Comparison of ENCODE assay signal across 8 mouse cellular contexts in the genomic region with DNA sequence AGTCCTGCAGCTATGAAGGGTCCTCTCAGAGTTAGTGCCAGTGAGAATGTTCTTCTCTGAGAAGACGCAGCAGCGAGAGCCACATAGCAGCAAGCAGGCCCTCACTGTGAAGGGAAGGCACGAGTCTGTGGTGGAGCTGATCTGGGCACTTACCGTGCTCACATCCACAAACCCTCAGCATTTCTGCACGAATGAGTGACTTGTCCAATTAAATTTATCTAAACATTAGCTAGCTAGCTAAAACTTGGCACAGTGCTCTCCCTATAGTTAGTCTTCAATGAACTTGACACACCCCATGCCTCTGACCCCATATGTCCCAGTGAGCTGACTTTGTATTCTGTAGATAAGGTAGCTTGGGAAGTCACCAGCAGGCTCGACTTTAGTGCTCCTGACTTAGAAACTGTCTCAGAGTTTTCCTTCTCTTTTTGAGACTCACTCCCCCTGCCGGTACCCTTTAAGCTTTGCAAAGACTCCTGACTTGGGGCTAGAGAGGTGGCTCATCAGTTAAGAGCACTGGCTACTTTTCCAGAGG. TPM values are rescaled to one million over a fixed set of nuclear protein-coding genes. Genes with fewer than 3 reads are reported as not detected.
DNase-seq lines count a peak whose midpoint lies in the region; ATAC-seq and TF ChIP-seq lines count a peak whose summit lies in the region.
"Had no signal": no experiment of that assay in that cellular context is flagged by ENCODE, and none has a peak within 500 bp of the region (broad histone marks: within the 10 kb centered on the region; RNA-seq: fewer than 3 reads in every experiment).

No protein-coding gene starts in this region.

- no peaks in the 10 kb centered on the region for H3K27me3 ChIP-seq in intestine, embryonic 16.5 days (replicated peaks; ENCODE audit: control insufficient read depth, insufficient read depth, low read length)
- no peaks in the 10 kb centered on the region for H3K27me3 ChIP-seq in liver, postnatal 0 days (ENCODE audit: insufficient read depth, low read length)
- no peaks in the 10 kb centered on the region for H3K27me3 ChIP-seq in forebrain, embryonic 11.5 days (ENCODE audit: control insufficient read depth, insufficient read depth, low read length)
- H3K27me3 ChIP-seq: midbrain, embryonic 12.5 days had no signal

- peak overlapping the region; percentile 74 for H3K27ac ChIP-seq in intestine, embryonic 16.5 days (ENCODE audit: low read length)
- H3K27ac ChIP-seq in liver, postnatal 0 days (ENCODE audit: low read depth) = peak overlapping the region; percentile 34; the same call in 1 of the 2 replicates
- H3K27ac ChIP-seq in forebrain, embryonic 11.5 days (ENCODE audit: low read depth, low read length) = no peak overlapping the region
- H3K27ac ChIP-seq: midbrain, embryonic 12.5 days had no signal

- H3K4me2 ChIP-seq in intestine, embryonic 16.5 days (ENCODE audit: low read depth, low read length) = no peak overlapping the region; the same call in 1 of the 2 replicates
- no peak overlapping the region for H3K4me2 ChIP-seq in liver, postnatal 0 days (ENCODE audit: low read depth, low read length)
- no peak overlapping the region for H3K4me2 ChIP-seq in forebrain, embryonic 11.5 days (ENCODE audit: low read depth, low read length, severe bottlenecking)
- H3K4me2 ChIP-seq: midbrain, embryonic 12.5 days had no signal

- TF ChIP-seq EP300 in liver, postnatal 0 days (IDR thresholded peaks at IDR 0.05; ENCODE audit: low read depth) = no peak

- WGBS in intestine, embryonic 16.5 days = 44% methylated on average over 7 of the region's 7 CpGs
- 59% methylated on average over 7 of the region's 7 CpGs for WGBS in liver, postnatal 0 days (ENCODE audit: insufficient replicate concordance)
- WGBS in forebrain, embryonic 11.5 days = 76% methylated on average over 7 of the region's 7 CpGs

- no peaks in the 10 kb centered on the region for H3K9me3 ChIP-seq in intestine, embryonic 16.5 days (ENCODE audit: control insufficient read depth, low read length)
- H3K9me3 ChIP-seq in liver, postnatal 0 days (ENCODE audit: low read length) = no peaks in the 10 kb centered on the region
- H3K9me3 ChIP-seq in forebrain, embryonic 11.5 days (ENCODE audit: control insufficient read depth, low read length) = no peaks in the 10 kb centered on the region
- H3K9me3 ChIP-seq: midbrain, embryonic 12.5 days had no signal

- DNase-seq in MEL-GATA-1-ER (ENCODE audit: extremely low read depth, low read depth) (peak; percentile 39), R1 (ENCODE audit: low read depth, low spot score) (peak; percentile 71), adipocyte (ENCODE audit: low spot score) (no peak)
- DNase-seq in liver, postnatal 0 days = no peak
- no peak for DNase-seq in forebrain, embryonic 11.5 days (ENCODE audit: low spot score)
- DNase-seq in urinary bladder, postnatal 14 days (ENCODE audit: low spot score) = no peak

- ATAC-seq in intestine, embryonic 16.5 days = peak; percentile 67
- ATAC-seq in liver, postnatal 0 days = no peak
- ATAC-seq in forebrain, embryonic 11.5 days (replicated peaks; ENCODE audit: low FRiP score) = no peak

- H3K36me3 ChIP-seq in intestine, embryonic 16.5 days (ENCODE audit: control insufficient read depth, insufficient read depth, low read length) = no peaks in the 10 kb centered on the region
- H3K36me3 ChIP-seq in liver, postnatal 0 days (replicated peaks; ENCODE audit: insufficient read depth, low read length) = no peaks in the 10 kb centered on the region
- H3K36me3 ChIP-seq in forebrain, embryonic 11.5 days (ENCODE audit: control insufficient read depth, insufficient read depth, low read length) = no peaks in the 10 kb centered on the region; the same call in 1 of the 2 replicates
- H3K36me3 ChIP-seq: midbrain, embryonic 12.5 days had no signal

- H3K9ac ChIP-seq in intestine, embryonic 16.5 days (ENCODE audit: low read depth, low read length) = no peak overlapping the region
- H3K9ac ChIP-seq in liver, postnatal 0 days (replicated peaks) = no peak overlapping the region
- H3K9ac ChIP-seq in forebrain, embryonic 11.5 days (ENCODE audit: low read length) = no peak overlapping the region
- H3K9ac ChIP-seq: midbrain, embryonic 12.5 days had no signal

- peaks cover 21% of the 10 kb centered on the region for H3K4me1 ChIP-seq in intestine, embryonic 16.5 days (ENCODE audit: control insufficient read depth, insufficient read depth, low read length)
- H3K4me1 ChIP-seq in liver, postnatal 0 days (ENCODE audit: insufficient read depth) = peaks cover 15% of the 10 kb centered on the region
- no peaks in the 10 kb centered on the region; the same call in 1 of the 2 replicates for H3K4me1 ChIP-seq in forebrain, embryonic 11.5 days (replicated peaks; ENCODE audit: control insufficient read depth, insufficient read depth, low read length)

- H3K4me3 ChIP-seq in intestine, embryonic 16.5 days (ENCODE audit: low read length) = no peak overlapping the region
- H3K4me3 ChIP-seq in liver, postnatal 0 days (ENCODE audit: low read depth, low read length) = no peak overlapping the region
- no peak overlapping the region for H3K4me3 ChIP-seq in forebrain, embryonic 11.5 days (ENCODE audit: low read depth, low read length)
- H3K4me3 ChIP-seq: midbrain, embryonic 12.5 days had no signal

- peak; percentile 39; the same call in 1 of the 2 replicates for TF ChIP-seq CTCF in liver, postnatal 0 days (IDR thresholded peaks at IDR 0.05; ENCODE audit: low read depth)

RNA-seq across cellular contexts. Expression of gene Phxr2, which starts 39.7 kb away (rescaled TPM):
- not detected in 2 replicates for polyA plus RNA-seq in intestine, embryonic 16.5 days (2015; fragmentation: Nextera tagmentation; extraction: Ambion mirVana)
- not detected in 2 replicates for polyA plus RNA-seq in liver, postnatal 0 days (2015; fragmentation: Nextera tagmentation; extraction: Ambion mirVana)
- not detected in 2 replicates for polyA plus RNA-seq in forebrain, embryonic 11.5 days (2014; fragmentation: Nextera tagmentation; extraction: Ambion mirVana)
- polyA plus RNA-seq: midbrain, embryonic 12.5 days had no signal

RNA-seq across cellular contexts. Expression of gene Galnt4, which starts 57.9 kb away (rescaled TPM):
- 19.3 and 21.6 TPM in 2 replicates for polyA plus RNA-seq in intestine, embryonic 16.5 days (2015; fragmentation: Nextera tagmentation; extraction: Ambion mirVana)
- polyA plus RNA-seq in liver, postnatal 0 days (2015; fragmentation: Nextera tagmentation; extraction: Ambion mirVana) = 2.2 and 2.6 TPM in 2 replicates
- 4.7 and 5.6 TPM in 2 replicates for polyA plus RNA-seq in forebrain, embryonic 11.5 days (2014; fragmentation: Nextera tagmentation; extraction: Ambion mirVana)

RNA-seq across cellular contexts. Expression of gene Poc1b, which starts 59.0 kb away (rescaled TPM):
- polyA plus RNA-seq in intestine, embryonic 16.5 days (2015; fragmentation: Nextera tagmentation; extraction: Ambion mirVana) = 20.1 and 20.5 TPM in 2 replicates
- polyA plus RNA-seq in liver, postnatal 0 days (2015; fragmentation: Nextera tagmentation; extraction: Ambion mirVana) = 3.9 TPM in 2 replicates
- 42.7 and 43.7 TPM in 2 replicates for polyA plus RNA-seq in forebrain, embryonic 11.5 days (2014; fragmentation: Nextera tagmentation; extraction: Ambion mirVana)

Comparison
In these comparisons a context has a peak if more than half of its experiments do, and no peak if none do; other contexts are left out.
1. DNase-seq: peak in MEL-GATA-1-ER (single experiment) and R1 (single experiment); none in liver, postnatal 0 days (single experiment), forebrain, embryonic 11.5 days (single experiment), urinary bladder, postnatal 14 days (single experiment) and adipocyte (single experiment).